Mouse (Mus musculus): ENCODE results near the gene Gm10065.

The Gm10065 gene

DNA sequence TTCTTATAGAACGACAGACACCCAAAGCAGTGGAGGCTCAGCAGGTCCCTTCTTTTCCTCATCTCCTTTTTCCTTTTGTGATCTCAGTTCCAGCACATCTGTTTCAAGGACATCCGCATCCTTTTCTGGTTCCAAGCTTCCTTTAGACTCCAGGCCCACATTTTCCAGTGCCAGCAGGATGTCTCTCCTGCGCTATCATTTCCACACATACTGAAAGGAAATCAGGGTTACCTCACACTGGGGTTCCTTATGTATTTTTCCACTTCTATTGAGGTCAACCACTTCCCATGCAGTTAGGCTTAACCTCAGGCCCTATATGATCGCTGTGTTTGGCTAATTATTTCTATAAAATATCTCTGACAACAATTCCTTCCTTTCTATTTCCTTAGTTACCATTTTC, 43.8 kb downstream of the Gm10065 start:
- 78% methylated on average over 4 of the region's 4 CpGs for WGBS
